Mouse (Mus musculus): ENCODE data around the gene Rasgef1c. TPM values are rescaled to one million over a fixed set of nuclear protein-coding genes. Genes with fewer than 3 reads are reported as not detected.

The Rasgef1c gene
- polyA plus RNA-seq, 1 experiment from 2014 or later = 0.46 TPM

GRCm38 (mm10) chr11:49931037-49931625, 29.5 kb downstream of the Rasgef1c start:
- Histone ChIP-seq H3K27me3 (replicated peaks; ENCODE audit: control insufficient read depth, insufficient read depth, low read length) (no peaks in the 10 kb centered on the region), H3K4me2 (ENCODE audit: low read length) (no peak overlapping the region), H3K9me3 (ENCODE audit: control insufficient read depth, low read length) (no peaks in the 10 kb centered on the region), H3K4me3 (ENCODE audit: low read depth, low read length) (no peak overlapping the region), H3K4me1 (replicated peaks; ENCODE audit: control insufficient read depth, insufficient read depth, low read length) (peaks cover 22% of the 10 kb centered on the region), H3K27ac (ENCODE audit: low read depth) (no peak overlapping the region), H3K36me3 (ENCODE audit: control insufficient read depth, insufficient read depth, low read length) (no peaks in the 10 kb centered on the region), H3K9ac (ENCODE audit: low read length) (no peak overlapping the region)
- 42% methylated on average over 5 of the region's 5 CpGs for WGBS
- no peak for DNase-seq (ENCODE audit: low spot score)
- ATAC-seq (replicated peaks; ENCODE audit: low FRiP score, low TSS enrichment, low read depth) = no peak

GRCm38 (mm10) chr11:49931853-49932252, 30.2 kb downstream of the Rasgef1c start:
- Histone ChIP-seq H3K4me1 (replicated peaks; ENCODE audit: control insufficient read depth, insufficient read depth, low read length) (peaks cover 15% of the 10 kb centered on the region; the same call in 1 of the 2 replicates), H3K27ac (ENCODE audit: low read depth) (no peak overlapping the region), H3K4me3 (ENCODE audit: low read depth, low read length) (no peak overlapping the region), H3K27me3 (replicated peaks; ENCODE audit: control insufficient read depth, insufficient read depth, low read length) (no peaks in the 10 kb centered on the region), H3K9me3 (ENCODE audit: control insufficient read depth, low read length) (no peaks in the 10 kb centered on the region), H3K36me3 (ENCODE audit: control insufficient read depth, insufficient read depth, low read length) (no peaks in the 10 kb centered on the region), H3K9ac (ENCODE audit: low read length) (no peak overlapping the region), H3K4me2 (ENCODE audit: low read length) (no peak overlapping the region)
- ATAC-seq (replicated peaks; ENCODE audit: low FRiP score, low TSS enrichment, low read depth) (peak; percentile 74), DNase-seq (ENCODE audit: low spot score) (peak; percentile 58)
- 16% methylated on average over 7 of the region's 7 CpGs for WGBS

- no peaks in the 10 kb centered on the region for H3K9me3 ChIP-seq (ENCODE audit: control insufficient read depth, low read length)
- no peak overlapping the region for H3K4me2 ChIP-seq (ENCODE audit: low read length)
- H3K4me1 ChIP-seq (replicated peaks; ENCODE audit: control insufficient read depth, insufficient read depth, low read length) = peaks cover 10% of the 10 kb centered on the region; the same call in 1 of the 2 replicates
- H3K27ac ChIP-seq (ENCODE audit: low read depth) = no peak overlapping the region
- no peak overlapping the region for H3K9ac ChIP-seq (ENCODE audit: low read length)
- DNase-seq (ENCODE audit: low spot score) (no peak), ATAC-seq (replicated peaks; ENCODE audit: low FRiP score, low TSS enrichment, low read depth) (no peak)
- no peaks in the 10 kb centered on the region for H3K36me3 ChIP-seq (ENCODE audit: control insufficient read depth, insufficient read depth, low read length)
- no peak overlapping the region for H3K4me3 ChIP-seq (ENCODE audit: low read depth, low read length)
- H3K27me3 ChIP-seq (replicated peaks; ENCODE audit: control insufficient read depth, insufficient read depth, low read length) = 0 out of 2 replicates have a peak, but pooled peaks cover 3% of the 10 kb centered on the region
- 81% methylated on average over 1 of the region's 1 CpGs for WGBS
These were observed 32.2 kb downstream of the Rasgef1c start for GRCm38 (mm10) chr11:49933811-49934210.

GRCm38 (mm10) chr11:49934322-49934721, 32.7 kb downstream of the Rasgef1c start:
- Histone ChIP-seq H3K4me3 (ENCODE audit: low read depth, low read length) (no peak overlapping the region), H3K4me2 (ENCODE audit: low read length) (no peak overlapping the region), H3K36me3 (ENCODE audit: control insufficient read depth, insufficient read depth, low read length) (no peaks in the 10 kb centered on the region), H3K27me3 (replicated peaks; ENCODE audit: control insufficient read depth, insufficient read depth, low read length) (0 out of 2 replicates have a peak, but pooled peaks cover 3% of the 10 kb centered on the region), H3K27ac (ENCODE audit: low read depth) (no peak overlapping the region), H3K4me1 (replicated peaks; ENCODE audit: control insufficient read depth, insufficient read depth, low read length) (peaks cover 10% of the 10 kb centered on the region; the same call in 1 of the 2 replicates), H3K9ac (ENCODE audit: low read length) (no peak overlapping the region), H3K9me3 (ENCODE audit: control insufficient read depth, low read length) (no peaks in the 10 kb centered on the region)
- 66% methylated on average over 10 of the region's 10 CpGs for WGBS
- DNase-seq (ENCODE audit: low spot score) = no peak
- ATAC-seq (replicated peaks; ENCODE audit: low FRiP score, low TSS enrichment, low read depth) = no peak

- Histone ChIP-seq H3K4me1 (replicated peaks; ENCODE audit: control insufficient read depth, insufficient read depth, low read length) (peaks cover 6% of the 10 kb centered on the region; the same call in 1 of the 2 replicates), H3K36me3 (ENCODE audit: control insufficient read depth, insufficient read depth, low read length) (no peaks in the 10 kb centered on the region), H3K4me3 (ENCODE audit: low read depth, low read length) (no peak overlapping the region), H3K27ac (ENCODE audit: low read depth) (no peak overlapping the region), H3K27me3 (replicated peaks; ENCODE audit: control insufficient read depth, insufficient read depth, low read length) (0 out of 2 replicates have a peak, but pooled peaks cover 3% of the 10 kb centered on the region), H3K9me3 (ENCODE audit: control insufficient read depth, low read length) (no peaks in the 10 kb centered on the region), H3K4me2 (ENCODE audit: low read length) (no peak overlapping the region), H3K9ac (ENCODE audit: low read length) (no peak overlapping the region)
- ATAC-seq (replicated peaks; ENCODE audit: low FRiP score, low TSS enrichment, low read depth) (no peak), DNase-seq (ENCODE audit: low spot score) (no peak)
- 59% methylated on average over 9 of the region's 9 CpGs for WGBS
These were observed 34.8 kb downstream of the Rasgef1c start for GRCm38 (mm10) chr11:49936458-49936857.

GRCm38 (mm10) chr11:49937779-49938178, 36.1 kb downstream of the Rasgef1c start:
- H3K4me1 ChIP-seq (replicated peaks; ENCODE audit: control insufficient read depth, insufficient read depth, low read length) = no peaks in the 10 kb centered on the region
- no peak overlapping the region for H3K9ac ChIP-seq (ENCODE audit: low read length)
- no peak overlapping the region for H3K27ac ChIP-seq (ENCODE audit: low read depth)
- WGBS = 93% methylated on average over 6 of the region's 6 CpGs
- H3K9me3 ChIP-seq (ENCODE audit: control insufficient read depth, low read length) = no peaks in the 10 kb centered on the region
- H3K4me3 ChIP-seq (ENCODE audit: low read depth, low read length) = no peak overlapping the region
- ATAC-seq (replicated peaks; ENCODE audit: low FRiP score, low TSS enrichment, low read depth) (no peak), DNase-seq (ENCODE audit: low spot score) (no peak)
- no peak overlapping the region for H3K4me2 ChIP-seq (ENCODE audit: low read length)
- 0 out of 2 replicates have a peak, but pooled peaks cover 3% of the 10 kb centered on the region for H3K27me3 ChIP-seq (replicated peaks; ENCODE audit: control insufficient read depth, insufficient read depth, low read length)
- no peaks in the 10 kb centered on the region for H3K36me3 ChIP-seq (ENCODE audit: control insufficient read depth, insufficient read depth, low read length)

- no peaks in the 10 kb centered on the region for H3K4me1 ChIP-seq (replicated peaks; ENCODE audit: control insufficient read depth, insufficient read depth, low read length)
- H3K9ac ChIP-seq (ENCODE audit: low read length) = no peak overlapping the region
- H3K27me3 ChIP-seq (replicated peaks; ENCODE audit: control insufficient read depth, insufficient read depth, low read length) = 0 out of 2 replicates have a peak, but pooled peaks cover 3% of the 10 kb centered on the region
- no peak for DNase-seq (ENCODE audit: low spot score)
- no peaks in the 10 kb centered on the region for H3K36me3 ChIP-seq (ENCODE audit: control insufficient read depth, insufficient read depth, low read length)
- no peak for ATAC-seq (replicated peaks; ENCODE audit: low FRiP score, low TSS enrichment, low read depth)
- WGBS = 57% methylated on average over 4 of the region's 4 CpGs
- no peak overlapping the region for H3K4me3 ChIP-seq (ENCODE audit: low read depth, low read length)
- no peak overlapping the region for H3K27ac ChIP-seq (ENCODE audit: low read depth)
- no peaks in the 10 kb centered on the region for H3K9me3 ChIP-seq (ENCODE audit: control insufficient read depth, low read length)
- no peak overlapping the region for H3K4me2 ChIP-seq (ENCODE audit: low read length)
These were observed 36.9 kb downstream of the Rasgef1c start for GRCm38 (mm10) chr11:49938258-49939164.

GRCm38 (mm10) chr11:49942841-49943240, 41.2 kb downstream of the Rasgef1c start:
- H3K27me3 ChIP-seq (replicated peaks; ENCODE audit: control insufficient read depth, insufficient read depth, low read length) = no peaks in the 10 kb centered on the region

More at GRCm38 (mm10) chr11:49942841-49943240, 41.2 kb downstream of the Rasgef1c start:
- H3K4me3 ChIP-seq (ENCODE audit: low read depth, low read length) = no peak overlapping the region
- DNase-seq (ENCODE audit: low spot score) = no peak
- no peak overlapping the region for H3K9ac ChIP-seq (ENCODE audit: low read length)
- H3K9me3 ChIP-seq (ENCODE audit: control insufficient read depth, low read length) = no peaks in the 10 kb centered on the region
- H3K4me2 ChIP-seq (ENCODE audit: low read length) = no peak overlapping the region
- no peaks in the 10 kb centered on the region for H3K36me3 ChIP-seq (ENCODE audit: control insufficient read depth, insufficient read depth, low read length)
- 76% methylated on average over 4 of the region's 4 CpGs for WGBS
- H3K4me1 ChIP-seq (replicated peaks; ENCODE audit: control insufficient read depth, insufficient read depth, low read length) = no peaks in the 10 kb centered on the region
- H3K27ac ChIP-seq (ENCODE audit: low read depth) = no peak overlapping the region
- ATAC-seq (replicated peaks; ENCODE audit: low FRiP score, low TSS enrichment, low read depth) = no peak
